Mouse (Mus musculus) regulatory T cell (primary cell): ENCODE data around the gene Otop2.

Experiments
- in situ Hi-C: fragments of 300-600 bp; cut with MboI, MseI; formaldehyde crosslinking; loops from one replicate; pipeline ENCODE4 v1.15.1; 2025; ENCODE audit warnings: high pct_unique_total_duplicates

Otop2 gene

DNA sequence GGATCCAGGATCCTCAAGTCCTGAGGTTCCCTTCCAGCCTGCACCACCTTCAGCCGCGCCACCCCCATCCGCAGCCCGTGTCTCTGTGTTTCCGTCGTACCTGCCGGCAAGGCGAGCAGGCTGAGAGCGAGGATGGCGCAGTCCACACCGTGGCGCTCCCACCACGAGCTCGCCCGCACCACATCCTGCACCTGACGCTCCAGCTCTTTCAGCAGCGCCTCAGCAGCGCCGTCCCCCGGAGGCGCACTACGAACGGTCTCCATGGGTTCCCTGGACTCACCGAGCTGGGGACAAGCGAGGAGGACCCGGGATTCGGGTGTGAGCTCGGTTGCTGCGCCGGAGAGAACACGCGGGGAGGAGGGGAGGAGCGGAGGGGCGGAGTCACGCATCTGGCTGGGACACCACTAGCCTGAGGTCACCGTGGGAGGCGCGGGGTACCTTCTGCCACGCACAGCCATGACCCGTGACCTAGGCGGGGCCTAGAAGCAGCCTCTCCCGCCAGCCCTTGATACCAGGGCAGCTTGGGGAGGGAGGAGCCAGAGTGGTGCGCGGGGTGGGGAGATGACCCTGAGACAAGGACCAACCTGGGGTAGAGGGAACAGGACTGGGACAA, 9.6 kb upstream of the Otop2 start, which contains the start of gene Fads6:
TSS of gene Fads6 (minus strand) at position 450 of the 613 bp plus-strand sequence.
- in situ Hi-C loops: no loop called here

DNA sequence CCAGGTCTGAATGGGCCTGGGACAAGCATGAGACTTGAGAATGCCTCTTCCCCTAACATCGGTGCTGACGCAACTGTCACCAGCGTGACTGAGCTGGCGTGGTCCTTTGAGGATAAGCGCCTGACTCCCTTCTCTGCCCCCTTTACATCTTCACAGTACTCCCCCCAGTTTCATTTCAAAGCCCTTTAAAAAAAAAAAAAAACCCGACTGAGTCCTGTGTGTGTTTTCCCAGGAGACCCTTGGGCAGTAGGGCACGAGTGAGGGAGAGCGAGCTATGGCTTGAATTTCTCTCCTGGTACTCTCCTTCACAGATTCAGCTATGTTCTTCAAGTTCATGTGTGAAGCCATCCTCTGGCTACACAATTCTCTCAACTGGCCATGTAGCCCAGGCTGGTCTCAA, 8.8 kb upstream of the Otop2 start:
- in situ Hi-C loops: no loop called here

DNA sequence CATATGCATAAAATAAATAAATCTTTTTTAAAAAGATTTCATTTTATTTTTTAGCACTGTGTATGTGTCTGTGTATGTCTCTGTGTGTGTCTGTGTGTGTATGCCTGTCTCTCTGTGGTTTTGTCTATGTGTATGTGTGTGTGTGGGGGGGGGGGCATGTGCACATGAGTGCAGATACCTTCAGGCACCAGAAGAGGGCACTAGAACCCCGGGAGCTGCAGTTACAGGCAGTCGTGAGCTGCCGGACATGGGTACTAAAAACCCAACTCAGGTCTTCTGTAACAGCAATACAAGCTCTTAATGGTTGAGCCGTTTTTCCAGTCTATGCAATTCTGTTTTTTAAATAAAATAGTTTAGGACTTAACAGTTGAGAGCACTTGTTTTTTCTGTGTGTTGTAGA, 6.2 kb upstream of the Otop2 start:
- in situ Hi-C loops: no loop called here

DNA sequence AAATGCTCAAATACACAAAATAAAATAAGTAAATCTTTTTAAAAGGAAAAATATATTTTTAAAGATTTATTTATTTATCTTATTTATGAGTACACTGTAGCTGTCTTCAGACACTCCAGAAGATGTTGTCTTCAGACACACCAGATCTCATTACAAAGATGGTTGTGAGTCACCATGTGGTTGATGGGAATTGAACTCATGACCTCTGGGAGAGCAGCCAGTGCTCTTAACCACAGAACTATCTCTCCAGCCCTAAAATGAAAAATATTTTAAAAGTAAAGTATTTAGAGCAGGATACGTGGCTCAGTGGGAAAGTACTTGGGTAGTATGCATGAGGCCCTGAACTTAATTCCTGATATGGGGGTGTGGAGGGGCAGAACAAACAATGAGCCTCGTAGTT, 5.6 kb upstream of the Otop2 start:
- in situ Hi-C loops: no loop called here

DNA sequence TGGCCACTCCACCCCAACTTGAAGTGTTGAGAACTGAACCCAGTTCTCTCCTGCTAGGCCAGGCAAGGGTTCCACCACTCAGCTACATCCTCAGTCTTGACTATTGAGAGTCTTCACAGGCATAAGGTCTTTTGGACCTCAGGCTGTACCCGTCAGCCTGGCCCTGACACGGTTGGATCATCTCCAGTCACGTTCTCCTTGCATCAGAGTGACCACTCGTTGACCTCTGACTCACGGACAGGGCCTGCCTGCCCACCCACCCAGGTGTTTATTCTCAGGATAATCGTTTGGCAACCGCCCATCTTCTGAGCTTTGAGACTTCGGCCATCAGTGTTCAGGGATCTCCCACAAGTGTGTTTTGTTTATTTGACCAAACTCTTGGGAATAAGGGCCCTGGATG, 3.8 kb upstream of the Otop2 start:
- in situ Hi-C loops: no loop called here

DNA sequence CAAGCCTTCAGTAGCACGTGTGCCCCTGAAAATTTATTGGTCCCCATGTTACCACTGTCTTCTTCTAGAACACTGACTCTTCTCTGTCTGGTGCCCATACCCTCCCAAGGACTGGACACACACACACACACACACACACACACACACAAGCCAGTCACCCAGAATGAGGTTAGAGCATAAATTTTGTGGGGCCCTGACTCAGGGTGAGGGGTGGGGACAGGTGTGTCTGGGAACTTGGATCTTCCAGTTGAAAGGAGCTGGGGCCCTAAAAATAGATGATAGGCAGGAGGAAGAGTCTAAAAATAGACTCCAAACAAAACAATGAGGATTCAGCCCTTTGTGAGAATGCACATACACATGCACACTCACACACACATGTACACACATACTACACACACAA, 1.8 kb downstream of the Otop2 start:
- in situ Hi-C loops: no loop called here

DNA sequence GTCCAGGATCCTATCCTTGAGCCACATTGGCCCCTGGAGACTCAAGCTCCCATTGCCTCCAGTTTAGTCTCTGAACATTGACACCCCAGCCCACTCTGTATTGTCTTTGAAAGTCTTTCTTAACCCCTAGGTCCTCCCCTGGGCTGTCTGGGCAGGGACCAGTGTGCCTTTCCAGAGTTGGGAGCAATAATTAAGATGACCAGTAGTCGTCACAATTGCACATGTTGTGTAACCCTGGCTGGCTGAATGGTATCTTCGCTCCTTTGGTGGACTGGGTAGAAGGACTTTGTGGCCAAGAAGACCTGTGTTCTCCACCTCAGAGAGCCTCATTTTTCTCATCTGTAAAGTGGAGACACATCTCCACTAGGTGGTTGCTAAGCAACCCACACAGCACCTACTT, 7.3 kb downstream of the Otop2 start:
- in situ Hi-C loops: no loop called here

DNA sequence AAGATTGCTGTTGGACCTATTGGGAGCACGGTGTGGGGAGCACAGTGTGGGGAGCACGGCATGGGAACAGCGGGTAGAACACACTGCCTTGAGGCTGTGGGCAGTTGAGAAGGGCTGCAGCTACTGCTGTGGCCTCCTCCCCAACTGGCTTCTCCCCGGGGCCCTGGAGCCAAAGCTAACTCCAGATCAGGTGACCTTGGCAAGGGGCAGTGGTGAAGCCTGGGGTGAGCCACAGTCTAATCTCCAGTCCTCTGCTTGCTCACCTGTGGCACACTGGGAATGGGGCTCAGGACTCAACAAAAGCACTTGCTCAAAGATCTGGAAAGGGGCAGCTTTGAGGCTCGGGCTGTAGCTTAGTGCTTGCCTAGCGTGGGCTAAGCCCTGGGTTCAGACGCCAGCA, 10.2 kb downstream of the Otop2 start:
- in situ Hi-C loops: loop anchor here (5.0 kb wide), 1 partner anchor 40 kb away; no protein-coding TSS in a partner anchor

DNA sequence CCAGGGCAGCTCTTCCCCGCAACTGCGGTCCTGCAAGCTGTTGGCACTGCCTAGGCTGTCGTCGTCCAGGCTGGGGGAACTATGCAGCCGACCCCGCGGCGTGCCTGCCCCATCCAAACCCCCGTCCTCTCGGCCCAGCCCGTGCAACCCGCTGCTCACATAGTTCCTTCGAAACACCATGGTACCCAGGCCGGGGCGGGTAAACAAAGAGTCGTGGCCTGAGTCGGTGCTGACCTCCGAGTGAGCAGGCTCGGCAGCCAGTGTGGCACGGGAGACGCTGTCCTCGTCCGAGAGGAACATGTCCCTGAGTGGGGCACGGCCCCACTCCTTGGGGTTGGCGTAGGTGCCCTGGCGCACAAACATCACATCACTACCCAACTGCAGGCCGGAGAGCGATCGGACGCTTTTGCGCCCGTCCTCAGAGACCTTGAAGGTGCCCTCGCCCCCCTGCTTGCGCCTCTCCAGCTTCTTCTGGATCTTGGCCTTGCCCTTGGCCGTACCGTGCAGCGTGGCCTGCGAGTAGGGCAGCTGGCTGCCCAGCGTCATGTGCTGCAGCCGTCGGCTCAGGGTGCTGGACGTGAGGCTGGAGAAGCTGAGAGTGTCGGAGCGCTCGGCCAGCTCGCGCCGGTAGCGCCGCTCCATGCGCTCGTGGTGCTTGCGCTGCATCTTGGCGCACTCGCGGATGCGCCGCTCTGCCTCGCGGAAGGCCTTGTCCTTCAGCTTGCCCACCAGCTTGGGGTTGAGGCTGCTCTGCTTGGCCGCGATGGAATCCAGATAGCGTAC, 11.5 kb downstream of the Otop2 start:
- in situ Hi-C loops: loop anchor here (5.0 kb wide), 1 partner anchor 39 kb away; no protein-coding TSS in a partner anchor

DNA sequence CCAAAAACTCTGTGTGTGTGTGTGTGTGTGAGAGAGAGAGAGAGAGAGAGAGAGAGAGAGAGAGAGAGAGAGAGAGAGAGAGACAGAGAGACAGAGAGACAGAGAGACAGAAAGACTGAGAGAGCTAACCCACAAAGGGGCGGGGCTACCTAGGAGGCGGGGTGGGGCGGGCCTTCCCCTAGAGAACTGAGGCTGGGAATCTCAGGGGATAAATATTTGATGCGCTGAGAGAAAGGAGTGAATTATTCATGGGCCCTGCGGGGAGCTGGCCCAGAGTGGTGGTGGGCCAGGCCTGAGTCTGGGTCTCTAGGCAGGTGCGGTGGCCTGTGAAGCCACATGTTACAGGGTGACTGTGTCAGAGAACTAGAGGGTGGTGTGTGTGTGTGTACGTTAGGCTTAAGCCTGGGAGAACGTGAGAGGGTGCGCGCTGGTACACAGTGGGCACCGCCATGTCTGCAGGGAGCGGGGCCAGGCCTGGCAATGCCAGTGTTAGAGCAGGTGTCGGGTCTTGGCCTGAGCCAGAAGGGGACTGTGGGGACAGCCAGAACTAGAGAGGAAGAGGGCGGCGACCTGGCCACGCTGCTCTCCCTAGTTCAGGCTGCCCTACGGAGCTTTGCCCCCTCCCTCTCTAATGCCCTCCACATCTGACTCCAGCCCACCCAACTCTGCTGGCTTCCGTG, 12.9 kb downstream of the Otop2 start:
- in situ Hi-C loops: loop anchor here (5.0 kb wide), 1 partner anchor 37 kb away; no protein-coding TSS in a partner anchor

DNA sequence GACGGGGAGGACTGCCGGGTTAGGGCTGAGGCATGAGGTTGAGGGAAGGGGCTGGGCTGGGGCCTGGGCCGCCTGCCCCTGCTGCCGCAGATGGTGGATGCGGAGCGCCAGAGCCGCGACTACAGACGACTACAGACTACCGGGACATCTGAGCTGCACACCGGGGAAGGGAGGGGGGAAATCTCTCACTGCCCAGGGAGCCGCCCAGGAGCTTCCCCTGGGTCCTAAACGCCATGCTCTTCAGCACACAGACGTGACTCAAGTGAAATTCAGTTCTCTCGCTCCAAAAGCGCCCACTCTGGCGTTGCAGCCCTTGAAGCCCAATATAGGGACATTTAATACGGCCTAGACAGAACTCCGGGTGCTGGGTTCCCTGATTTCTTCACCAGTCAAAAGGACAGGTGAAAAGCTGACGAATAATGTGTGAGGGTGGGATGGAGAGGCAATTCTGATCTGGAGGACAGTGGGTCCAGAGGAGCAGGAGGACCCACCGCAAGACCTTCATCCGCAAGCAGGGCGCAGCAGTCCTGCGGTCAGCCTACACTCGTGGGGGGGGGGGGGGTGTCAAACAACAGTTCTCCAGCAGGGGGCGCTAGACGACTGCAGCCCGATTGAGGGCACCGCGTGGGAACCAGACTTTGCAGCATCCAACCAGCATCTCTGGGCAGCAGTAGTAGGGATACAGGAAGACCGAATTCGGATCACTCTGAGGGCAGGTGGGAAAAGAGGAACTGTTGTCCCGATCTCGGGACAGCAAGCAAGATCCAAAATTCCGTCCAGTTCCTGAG, 15.1 kb downstream of the Otop2 start, which contains the start of gene Ush1g:
TSS of gene Ush1g (minus strand) at position 136 of the 788 bp plus-strand sequence.
- in situ Hi-C loops: no loop called here

DNA sequence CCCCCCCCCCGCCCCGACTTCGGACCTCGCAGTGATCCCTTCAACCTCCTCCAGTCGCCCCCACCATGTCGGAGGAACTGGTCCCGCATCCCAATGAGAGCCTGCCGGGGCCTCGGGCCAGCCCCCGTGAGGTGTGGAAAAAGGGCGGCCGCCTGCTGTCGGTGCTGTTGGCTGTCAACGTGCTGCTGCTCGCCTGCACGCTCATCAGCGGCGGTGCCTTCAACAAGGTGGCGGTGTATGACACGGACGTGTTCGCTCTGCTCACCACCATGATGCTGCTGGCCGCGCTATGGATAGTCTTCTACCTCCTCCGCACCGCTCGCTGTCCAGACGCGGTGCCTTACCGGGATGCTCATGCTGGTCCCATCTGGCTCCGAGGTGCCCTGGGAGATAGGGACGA, 16.4 kb downstream of the Otop2 start:
- in situ Hi-C loops: no loop called here

DNA sequence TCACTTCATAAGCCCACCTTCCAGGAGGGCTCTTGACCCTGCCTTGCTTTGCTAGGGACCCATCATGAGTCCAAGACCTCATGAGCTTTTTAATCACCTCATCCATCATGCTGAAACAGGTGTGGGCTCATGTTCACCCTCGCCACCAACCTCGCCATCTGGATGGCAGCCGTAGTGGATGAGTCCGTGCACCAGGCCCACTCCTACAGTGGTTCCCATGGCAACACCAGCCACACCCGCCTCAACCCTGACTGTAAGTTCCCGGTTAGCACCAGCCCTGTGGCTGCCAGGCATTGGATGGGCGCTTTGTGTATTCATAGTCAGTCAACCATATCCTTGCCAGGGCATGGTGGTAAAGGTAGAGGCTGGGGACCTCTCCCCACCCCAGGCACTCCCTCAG, 19.8 kb downstream of the Otop2 start:
- in situ Hi-C loops: no loop called here

DNA sequence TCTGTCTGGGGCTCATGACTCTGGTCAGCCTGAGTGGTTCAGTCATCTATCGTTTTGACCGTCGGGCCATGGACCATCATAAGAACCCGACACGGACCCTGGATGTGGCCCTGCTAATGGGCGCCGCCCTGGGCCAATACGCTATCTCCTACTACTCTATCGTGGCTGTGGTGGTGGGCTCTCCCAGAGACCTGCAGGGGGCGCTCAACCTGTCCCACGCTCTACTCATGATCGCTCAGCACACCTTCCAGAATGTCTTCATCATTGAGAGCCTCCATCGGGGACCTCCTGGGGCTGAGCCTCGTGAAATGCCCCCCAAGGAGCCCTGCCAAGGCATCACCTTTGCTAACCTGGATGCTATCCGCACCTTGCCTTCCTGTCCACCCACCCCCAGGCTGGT, 22.4 kb downstream of the Otop2 start:
- in situ Hi-C loops: no loop called here

DNA sequence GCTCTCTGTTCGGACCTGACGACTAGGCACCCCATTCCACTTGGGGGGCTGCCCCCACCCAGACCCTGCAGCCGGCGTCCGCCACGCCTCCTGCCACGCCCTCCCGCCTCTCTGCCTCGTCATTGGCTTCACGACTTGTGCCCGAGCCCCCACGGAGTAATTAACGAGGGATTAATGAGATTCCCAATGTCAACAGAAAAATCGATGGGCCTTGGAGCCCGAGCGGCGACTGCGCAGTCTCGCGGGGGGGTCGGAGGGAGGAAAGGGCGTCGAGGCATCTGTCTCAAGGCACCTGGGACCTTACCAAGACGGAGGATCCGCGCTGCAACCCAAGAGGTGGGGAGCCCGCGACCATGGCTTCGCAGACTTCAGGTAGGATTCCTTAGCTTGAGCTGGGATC, 27.6 kb downstream of the Otop2 start, which contains the start of gene Otop3:
TSS of gene Otop3 (plus strand) at position 201 of the 400 bp plus-strand sequence.
- in situ Hi-C loops: no loop called here

DNA sequence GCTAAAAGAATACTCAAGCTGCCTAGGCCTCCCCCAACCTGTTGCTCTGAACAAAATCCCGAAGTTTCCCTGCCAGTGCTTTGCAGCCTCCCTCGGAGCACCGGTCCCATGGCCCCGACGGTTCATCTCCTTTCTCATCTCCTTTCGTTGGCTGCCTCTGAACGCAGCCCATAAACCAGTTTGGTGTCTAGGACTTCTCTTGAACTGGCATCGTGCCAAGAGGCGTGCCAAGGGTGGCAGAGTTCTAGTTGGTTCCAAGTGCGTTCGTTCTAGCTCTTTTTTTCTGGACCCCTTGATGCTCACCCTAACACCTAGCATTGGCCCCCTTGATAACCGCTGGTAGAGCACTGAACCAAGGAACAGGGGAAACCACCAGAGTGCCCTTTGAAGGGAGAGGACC, 28.3 kb downstream of the Otop2 start:
- in situ Hi-C loops: no loop called here

DNA sequence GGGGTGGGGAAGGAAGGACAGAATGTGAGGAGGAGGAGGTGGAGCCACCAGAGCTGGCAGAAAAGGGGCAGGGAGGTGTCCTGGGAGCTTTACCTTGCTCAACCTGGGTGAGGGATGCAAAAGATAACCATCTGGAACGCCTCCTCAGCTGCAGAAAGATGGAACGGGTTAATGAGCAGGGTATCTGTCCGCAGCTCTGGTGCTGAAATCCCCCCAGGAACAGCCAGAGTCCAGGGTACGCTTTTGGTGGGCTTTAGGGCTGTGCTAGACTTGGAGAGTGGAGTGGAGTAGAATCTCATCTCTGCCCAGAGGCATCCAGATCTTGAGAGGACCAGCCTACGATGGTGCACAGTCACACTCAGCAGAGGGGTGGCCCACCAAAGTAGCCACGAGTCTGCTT, 29.2 kb downstream of the Otop2 start:
- in situ Hi-C loops: no loop called here

DNA sequence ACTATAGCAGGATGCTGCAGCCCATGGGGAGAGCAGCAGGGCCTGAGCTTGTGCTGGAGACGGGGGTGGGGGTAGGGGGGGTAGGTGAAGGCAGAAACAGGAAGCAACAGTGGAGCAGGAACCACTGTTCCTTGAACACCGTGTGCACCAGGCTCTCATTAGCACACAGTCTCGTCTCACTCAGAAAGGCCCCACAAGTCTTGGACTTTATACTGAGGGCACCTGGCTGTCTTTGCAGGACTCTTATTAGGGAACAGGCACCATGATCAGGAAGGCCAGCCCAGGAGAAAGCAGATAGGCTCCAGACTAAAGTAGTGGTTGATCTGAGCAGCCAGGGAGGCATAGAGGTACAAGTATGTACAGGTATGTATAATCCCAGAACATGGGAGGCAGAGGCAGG, 30.4 kb downstream of the Otop2 start:
- in situ Hi-C loops: no loop called here

DNA sequence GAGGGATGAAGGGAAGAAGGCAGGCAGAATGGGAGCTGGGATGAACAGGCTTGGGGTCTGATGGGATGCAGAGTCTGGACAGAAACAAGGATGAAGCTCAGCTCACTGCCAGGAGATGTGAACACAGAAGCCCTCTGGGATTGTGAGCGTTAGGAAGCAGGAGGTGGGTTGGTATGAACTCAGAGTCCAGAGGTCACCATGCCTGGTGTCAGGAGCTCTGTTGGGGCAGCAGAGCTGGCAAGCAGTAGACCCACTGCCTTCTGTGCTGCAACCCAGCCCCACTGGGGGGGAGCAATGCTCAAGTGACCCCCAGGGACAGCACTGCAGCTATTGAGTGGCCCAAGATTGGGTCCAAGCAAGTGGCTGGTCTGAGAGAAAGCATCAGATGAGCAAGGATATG, 30.9 kb downstream of the Otop2 start:
- in situ Hi-C loops: no loop called here

DNA sequence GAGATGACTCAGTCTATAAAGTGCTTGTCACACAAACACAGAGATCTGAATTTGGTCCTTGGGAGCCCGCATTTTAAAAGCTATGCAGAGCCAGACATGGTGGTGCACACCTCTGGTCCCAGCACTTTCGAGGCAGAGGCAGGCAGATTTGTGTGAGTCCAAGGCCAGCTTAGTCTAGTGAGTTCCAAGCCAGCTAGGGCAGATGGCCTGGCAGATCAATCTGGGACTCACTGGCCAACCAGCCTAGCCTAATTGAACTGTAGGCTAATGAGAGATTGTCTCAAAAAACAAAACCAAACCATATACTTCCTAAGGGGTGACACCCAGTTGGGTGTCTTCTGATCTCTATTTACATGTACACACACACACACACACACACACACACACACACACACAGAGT, 34.3 kb downstream of the Otop2 start:
- in situ Hi-C loops: no loop called here

DNA sequence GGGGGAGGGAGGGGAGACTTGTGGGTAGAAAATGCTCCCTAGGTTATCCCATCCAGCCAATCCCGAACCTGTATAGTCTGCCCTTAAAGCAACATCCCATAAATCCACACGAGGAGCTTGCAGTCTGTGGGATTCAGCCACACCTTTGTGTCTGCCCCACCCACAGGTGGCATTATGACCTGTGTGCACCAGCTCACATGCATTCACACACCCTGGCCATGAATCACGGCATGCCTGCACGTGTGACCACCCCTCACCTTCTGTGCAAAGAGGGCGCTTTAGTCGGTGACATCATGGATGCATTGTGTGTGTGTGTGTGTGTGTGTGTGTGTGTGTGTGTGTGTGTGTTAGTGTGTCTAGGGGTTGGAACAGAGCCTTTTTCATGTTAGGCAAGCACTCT, 34.9 kb downstream of the Otop2 start:
- in situ Hi-C loops: no loop called here

DNA sequence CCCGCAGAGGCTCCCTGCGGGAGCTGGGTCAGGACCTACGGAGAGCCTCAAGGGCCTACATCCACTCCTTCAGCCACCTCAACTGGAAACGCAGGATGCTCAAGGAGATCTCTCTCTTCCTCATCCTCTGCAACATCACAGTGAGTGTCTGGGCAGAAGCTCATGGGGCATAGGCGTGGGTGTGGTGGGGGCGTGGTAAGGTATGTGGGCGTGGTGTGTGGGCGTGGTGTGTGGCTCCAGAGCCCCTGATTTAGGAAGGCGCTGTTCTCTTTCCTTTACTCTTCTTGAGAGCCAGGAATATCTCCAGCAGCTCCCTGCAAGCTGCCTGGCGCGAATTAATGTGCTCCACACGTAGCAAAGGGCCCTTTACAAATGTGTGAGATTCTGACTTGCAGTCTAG, 38.0 kb downstream of the Otop2 start:
- in situ Hi-C loops: no loop called here
